Mouse (Mus musculus) cerebellum, adult 18-20 months (tissue): Measurements from ENCODE around the gene Bcl2l11.
"Not testable (repeated sequence)": the region's sequence is repeated elsewhere in the genome, so short reads cannot be mapped to it uniquely, and the experiment has no call there.

ENCODE experiments used
- DNase-seq, 2 experiments: peaks; one replicate each; pipeline ENCODE4 v3.0.0; 2021

Gene Bcl2l11

DNA sequence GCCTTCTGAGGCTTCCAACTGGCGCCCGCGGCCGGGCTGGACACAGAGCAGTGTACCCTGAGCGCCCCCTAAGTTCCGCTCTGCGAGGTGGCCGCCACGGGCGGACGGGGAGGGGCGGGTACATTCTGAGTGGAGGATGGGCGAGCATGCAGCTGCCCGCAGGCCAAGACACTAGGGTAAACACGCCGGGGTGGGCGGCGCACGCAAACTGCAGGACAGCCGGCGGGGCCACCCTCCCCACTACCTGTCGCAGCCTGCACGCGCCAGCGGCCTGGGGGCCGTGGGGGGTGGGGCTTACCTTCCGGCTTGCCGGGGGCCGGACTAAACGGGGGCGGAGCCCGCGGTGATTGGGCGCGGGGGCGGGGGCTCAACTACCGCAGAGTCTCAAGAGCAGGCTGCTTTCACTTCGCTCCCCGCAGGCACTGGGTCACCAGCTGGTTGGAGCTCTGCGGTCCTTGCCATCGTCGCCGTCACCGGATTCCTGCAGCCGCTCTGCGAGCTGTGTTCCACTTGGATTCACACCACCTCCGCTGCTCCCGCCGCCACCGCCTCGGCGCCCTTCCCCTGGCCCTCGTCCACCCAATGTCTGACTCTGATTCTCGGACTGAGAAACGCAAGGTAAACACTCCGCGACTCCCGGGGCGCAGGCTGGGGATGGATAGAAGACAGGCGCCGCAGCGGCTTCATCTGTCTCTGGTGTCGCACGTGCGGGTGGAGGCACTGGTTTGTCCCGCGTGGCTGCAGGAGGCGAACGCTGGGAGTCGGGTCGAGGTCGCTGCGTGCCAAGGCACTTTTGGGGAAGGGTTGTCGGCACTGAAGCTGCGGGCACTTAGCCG is at the start of gene Bcl2l11:
TSS of gene Bcl2l11 (plus strand) at position 404 of the 836 bp plus-strand sequence.
- DNase-seq: peak; percentile 82 to 85

DNA sequence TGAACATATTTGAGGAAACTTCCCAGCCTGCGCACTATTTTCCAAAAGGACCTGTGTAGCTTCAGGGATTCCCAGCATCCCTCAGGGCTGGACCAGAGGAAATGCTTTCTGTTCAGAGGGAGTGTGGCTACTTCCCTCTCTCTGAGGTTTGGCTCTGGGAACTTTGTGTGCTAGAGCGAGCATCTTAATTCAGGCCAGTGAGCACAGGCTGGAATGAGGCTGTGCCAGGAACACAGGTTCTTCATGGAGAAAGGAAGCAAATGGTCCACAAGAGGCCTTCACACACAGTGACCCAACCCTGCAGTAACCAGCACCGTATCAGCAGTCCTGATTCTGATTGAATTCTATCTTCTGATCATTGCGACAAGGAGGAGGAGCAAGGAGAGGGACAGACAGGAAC is 48.9 kb upstream of the Bcl2l11 start:
- no peak for DNase-seq

DNA sequence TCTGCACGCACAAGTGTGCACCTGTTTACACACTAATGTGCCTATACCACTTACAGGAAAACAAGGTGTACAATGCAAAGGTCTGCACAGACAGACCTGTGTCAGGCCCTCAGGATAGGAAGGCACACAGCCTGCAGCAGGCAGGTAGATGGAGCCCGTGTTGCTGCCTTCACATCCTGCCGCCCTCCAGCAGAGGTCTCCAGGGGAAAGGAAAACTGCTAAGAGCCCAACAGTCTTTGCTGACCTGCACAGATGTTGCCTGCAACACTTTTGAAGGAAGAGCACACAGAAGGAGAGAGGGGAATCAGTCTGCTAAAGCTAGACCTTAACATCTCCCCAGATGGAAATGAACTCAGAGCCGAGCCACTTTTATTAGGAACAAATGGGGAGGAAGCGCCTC is 47.0 kb upstream of the Bcl2l11 start:
- no peak for DNase-seq

DNA sequence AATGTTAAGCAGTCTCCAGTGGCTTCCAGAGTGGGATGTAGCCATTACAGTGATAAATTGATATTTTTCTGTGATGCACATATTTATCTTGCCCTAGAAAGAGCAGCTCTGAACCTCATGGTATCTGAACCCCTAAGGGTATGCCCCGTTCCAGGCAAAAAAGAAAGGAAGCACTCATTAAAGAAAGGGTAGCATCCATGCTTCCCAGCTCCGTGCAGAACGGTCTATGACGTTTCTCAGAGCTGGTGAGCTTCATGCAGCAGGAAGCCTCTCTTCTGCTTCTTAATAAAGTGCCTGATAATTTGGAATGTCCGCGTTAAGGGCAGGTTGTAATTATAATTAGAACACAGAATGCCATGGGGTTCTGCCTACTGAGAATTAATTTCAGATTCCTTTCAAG is 46.5 kb upstream of the Bcl2l11 start:
- no peak for DNase-seq

DNA sequence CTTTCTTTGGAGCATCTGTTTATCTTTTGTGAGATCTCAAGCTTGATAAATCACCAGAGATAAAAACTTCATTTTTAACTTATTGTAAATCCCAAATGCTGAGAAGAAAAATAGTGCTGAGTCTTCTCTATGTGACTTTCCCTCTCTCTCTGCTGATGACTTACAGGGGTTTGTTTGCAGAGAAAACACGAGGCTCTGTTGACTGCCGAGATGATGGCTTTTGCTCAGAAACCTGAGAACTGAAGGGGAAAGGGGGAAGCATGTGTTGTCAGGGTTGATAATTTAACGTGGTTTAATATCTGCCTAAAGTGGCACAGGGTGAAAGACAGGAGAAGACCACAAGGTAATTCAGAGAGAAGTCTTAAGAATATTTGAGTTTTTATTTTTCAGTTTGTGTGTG is 42.0 kb upstream of the Bcl2l11 start:
- no peak for DNase-seq

DNA sequence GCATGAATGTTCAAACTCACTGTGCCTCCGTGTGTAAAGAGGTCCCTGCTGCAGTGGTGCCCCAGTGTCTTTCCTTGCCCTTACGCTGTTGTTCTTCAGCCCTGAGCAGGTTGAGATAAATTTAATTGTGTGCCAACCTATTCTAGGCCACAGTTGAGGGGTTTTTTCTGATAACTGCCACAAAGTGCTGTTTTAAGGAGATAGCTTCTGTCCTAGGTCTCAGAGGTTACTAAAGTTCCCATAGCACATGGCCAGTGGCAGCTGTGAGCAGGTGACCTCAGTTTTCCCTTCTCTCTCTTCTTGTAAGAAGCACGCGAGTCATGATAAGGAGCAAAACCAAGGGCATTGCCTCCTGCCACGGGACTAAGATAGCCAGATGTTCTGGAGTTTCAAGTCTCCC is 41.2 kb upstream of the Bcl2l11 start:
- no peak for DNase-seq

DNA sequence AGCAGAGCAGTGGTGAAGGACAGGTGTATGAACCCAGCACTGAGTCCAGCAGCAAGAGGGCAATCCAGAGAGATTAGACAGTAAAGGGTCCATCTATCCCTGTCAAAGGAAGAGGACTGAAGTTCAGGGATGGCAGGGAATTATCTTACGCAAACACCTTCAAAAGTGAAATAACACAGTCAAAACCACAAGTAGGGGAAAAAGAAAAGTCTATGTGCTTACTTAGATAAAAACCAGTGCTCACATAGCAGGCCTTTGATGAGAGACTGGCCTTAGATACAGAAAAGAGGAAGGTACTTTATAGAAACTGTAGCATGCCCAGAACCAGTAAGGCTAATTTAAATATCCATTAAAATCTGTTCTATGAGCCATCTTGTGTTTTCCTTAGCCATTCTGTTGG is 40.4 kb upstream of the Bcl2l11 start:
- no peak for DNase-seq

DNA sequence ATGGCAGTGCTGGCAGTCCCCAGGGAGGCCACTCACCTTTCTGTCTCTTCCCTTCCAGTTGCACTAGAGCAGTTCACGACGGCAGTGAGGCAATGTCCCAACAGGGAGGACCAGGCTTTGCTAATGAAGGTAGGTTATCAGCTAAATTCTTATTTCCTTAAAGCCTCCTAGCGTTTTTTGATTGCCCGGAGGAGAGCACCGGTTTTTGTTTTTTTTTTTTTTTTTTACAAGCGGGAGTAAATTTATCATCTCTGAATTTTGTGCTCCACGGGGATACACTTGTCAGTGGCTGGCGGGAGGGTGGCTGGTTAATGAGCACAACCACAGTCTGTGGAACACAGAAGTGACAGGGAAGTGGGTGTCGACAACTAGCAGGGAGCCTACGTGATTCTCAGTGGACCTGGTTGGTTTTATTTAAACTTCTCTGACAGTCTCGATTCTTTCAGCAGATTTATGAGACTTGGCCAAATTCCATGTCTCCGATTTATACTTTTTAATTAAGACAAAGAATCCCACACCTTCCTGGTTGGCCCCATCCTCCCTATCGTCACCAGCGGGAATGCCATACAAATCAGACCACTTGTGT is 39.4 kb upstream of the Bcl2l11 start:
- DNase-seq: no peak

DNA sequence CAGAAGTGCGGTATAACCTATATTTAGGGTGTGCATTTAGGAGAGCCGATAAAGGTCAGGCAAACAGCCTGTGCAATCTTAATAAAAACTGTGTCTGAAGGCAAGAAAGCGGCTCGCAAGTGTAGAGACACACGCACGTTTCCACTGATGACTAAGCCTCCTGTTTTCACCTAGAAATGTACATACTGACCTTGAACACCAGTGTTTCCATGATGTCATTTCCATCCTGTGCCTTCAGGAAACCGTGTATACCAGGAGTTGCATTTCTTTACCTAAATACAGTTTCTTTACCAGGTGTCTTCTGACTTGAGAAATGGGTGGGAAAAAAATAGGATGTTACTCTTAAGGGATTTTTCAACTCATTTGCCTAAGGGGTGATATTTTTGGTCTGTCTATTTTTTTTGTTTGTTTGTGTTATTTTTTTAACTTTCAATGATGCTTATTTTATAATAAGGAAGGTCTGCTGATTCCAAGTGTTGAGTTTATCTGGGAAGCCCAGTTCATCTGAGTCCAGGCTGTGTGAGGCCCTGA is 38.8 kb upstream of the Bcl2l11 start:
- DNase-seq: no peak

DNA sequence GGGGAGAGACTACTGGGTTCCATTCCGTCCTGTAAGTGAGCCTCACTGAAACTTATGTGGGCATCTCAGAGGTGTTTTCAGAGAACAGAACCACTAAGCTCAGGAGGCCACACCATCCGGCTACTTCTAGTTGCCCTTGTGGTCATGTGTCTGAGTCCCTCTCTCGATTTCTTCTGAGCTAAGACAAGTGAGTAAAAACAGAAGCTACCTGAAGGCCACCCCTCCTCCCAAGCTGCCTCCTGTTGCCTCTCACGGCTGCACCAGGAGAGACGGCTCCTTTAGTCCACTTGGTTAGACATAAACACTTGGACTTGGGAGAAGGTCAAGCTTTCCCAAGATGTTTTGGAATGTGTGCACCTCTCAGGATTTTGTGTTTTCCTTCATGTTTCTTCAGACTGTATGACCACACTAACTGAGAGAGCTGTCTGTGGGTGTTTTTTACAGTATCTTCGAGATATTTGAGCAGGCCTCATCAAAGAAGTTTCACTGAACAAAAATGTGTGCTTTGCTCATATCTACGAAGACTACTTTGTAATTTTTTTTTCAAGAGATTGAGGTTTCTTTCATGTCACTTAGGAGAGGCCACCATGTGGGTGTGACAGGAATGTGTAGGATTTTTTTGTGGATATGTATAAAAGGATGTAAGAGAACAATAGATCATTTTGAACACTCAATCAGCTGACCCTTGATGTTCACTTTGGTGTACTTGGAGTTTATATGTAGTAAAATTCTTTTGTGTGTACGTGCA is 37.9 kb upstream of the Bcl2l11 start:
- DNase-seq: no peak

DNA sequence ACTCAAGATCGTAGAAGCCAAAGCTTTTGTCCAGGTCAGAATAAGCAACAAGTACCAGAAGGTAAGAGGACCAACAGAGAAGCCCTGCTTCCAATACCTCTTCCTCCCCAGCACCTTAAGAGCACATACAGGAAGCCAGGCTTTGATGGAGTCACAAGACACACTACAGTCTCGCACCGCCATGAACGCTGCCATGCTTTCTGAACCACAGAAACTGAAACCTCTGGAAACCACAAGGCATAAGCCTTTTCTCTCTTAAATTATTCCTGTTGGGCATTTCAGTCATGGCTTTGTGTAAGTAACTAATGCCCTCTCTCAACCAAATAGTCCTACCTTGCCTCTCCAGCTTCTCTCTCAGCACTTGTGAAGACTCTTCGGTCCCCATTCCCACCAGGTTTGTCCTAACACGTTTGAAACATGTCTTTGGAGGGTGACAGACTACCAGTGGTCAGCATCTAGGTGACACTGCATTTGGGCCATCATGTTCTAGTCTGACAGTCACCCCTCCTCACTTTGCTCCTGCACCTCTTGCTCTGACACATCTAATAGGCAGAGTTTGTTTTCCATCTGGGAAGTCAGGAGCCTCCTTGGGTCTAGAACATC is 35.5 kb upstream of the Bcl2l11 start:
- no peak for DNase-seq

DNA sequence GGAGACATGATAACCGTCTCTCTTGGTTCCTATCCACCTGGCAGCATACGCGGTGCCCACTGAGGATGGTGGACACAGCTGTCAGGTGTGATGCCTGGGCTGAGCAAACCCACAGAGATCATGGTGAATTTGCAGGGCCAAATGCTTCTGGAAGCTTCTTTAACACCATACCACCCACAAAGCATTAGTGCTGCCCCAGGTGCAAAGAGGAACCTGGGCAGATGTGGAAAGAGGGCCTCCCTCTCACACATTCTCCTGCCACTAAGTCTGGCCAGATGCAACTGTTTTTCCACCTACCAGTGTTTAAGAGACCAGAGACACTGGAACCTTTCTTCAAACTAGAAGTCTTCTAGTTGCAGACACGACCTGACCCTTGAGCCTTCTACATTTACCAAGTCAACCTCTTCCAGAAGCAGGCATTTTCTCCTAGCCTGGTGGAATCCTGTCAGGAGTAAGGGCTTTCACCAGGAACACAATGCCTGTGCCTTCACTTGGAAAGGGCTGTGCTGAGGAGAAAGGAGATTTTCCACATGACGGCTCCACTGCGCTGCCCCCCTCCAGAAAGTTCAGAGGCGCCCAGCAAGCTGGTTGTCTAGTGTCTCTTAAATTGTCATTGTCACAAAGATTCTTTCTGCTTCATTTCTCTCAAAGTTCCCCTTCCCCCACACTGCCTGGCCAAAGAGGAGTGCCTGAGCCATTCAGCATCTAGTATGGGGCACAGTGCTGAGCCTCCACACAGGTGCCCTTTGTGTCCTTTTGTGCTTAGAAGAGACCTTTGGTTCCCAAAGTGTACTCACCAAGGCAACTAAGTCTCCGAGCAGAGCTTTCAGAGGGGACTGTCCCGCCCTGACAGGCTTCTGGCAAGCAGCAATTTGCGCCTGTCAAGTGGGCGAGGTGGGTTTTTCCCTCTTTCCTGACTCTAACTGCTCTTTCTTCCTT is 34.1 kb upstream of the Bcl2l11 start:
- DNase-seq: no peak

DNA sequence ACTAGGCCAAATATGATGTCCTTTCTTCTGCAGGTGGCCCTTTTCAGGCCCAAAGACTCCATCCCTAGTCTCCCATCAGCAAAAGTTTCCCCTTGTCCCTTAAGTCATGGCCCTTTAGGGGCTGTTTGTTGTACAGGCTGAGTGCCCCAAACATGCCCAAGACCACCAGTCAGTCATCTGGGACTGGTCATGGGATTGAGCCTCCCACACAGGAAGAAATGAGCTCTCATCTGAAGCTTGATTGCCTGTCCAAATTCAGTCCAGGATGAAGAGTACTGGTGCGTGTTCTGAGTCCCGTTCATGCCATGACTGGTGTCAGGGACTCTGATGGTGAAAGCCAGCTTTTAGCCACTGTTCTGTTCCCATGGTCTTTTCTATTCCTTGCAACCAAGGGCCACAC is 33.4 kb upstream of the Bcl2l11 start:
- no peak for DNase-seq

DNA sequence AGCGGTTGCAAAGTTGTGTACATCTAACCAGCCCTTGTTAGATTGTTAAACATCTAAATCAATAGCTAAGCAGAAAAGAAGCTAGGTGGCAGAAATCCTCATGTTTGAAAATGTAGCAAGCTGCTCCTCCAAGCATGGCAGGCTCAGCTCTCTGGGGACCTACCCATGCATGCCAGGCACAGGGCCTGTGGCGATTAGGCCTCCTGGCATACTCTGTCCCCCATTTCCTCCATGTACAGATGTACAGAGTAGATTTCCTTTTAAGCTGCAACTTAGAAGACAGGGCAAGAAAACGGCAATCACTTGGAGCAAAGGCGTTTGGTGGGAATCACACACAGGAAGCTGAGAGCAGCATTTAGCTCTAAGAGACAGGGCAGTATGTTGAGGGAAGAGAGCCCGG is 31.6 kb upstream of the Bcl2l11 start:
- no peak for DNase-seq

DNA sequence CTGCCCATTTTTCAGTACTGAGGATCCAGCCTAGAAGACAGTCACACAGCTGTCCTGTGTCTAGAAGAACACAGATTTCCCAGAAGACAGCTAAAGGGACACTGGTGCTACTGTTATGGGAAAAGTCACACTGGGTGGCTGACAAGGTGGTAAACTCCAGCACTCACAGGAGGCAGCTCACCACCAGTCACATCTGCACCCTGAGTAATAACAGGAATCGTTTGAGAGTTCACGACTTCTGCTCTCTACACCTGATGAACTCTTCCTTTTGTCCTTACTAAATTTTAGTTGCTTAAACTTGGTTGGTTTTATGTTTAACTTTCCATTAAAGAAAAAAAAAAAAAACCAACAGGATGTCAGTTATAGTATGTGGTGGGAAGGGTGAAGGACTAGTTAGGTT is 31.2 kb upstream of the Bcl2l11 start:
- DNase-seq: no peak

DNA sequence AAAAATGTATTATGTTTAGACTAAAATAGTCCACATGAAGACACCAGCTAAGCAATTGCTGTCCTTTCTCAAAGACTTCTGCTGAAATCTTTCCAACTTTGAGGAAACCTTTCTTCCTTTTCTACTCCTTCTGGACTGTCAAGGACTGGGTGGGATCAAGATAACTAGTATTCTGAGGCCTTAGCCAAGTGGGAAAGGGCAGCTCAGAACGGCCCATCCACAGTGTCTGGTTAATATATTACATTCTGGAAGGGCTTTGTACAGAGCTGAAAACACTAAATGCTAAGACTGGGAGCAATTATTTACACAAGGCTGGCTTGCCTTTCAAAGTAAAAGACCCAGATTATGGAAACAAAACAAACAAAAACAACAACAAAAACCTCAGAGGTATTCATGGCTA is 30.6 kb upstream of the Bcl2l11 start:
- DNase-seq: no peak

DNA sequence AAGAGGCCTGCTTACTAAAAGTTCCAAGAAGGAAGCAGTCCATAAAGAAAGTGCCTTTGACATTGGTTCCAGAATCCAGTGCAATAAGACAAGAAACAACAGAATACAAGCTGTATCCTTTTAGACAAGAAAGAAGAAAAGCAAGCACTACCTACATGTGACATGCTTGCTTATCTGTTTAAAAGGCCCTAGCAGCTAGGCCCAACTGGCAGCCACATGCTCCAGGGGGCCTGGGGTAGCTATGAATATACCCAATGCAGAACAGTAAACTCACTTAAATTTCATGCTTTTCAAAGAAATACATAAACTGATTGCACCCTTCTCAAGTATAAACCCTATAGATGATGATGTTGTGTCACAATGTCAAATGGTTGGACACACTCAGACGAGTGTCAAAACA is 29.8 kb upstream of the Bcl2l11 start:
- DNase-seq: no peak

DNA sequence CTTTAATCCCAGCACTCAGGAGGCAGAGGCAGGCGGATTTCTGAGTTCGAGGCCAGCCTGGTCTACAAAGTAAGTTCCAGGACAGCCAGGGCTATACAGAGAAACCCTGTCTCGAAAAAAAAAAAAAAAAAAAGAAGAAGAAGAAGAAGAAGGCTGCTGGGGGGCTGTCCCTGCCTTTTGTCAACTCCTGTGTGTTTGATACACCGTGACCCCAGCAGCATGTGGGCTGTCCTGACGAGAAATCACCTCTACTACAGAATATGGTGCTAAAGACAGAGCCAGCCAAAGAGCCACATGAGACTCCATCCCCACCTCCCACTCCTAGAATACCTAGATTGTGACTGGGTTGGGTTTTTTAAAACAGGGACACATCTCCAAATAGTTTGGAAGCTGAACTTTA is 27.7 kb upstream of the Bcl2l11 start:
- DNase-seq: not testable (repeated sequence)

DNA sequence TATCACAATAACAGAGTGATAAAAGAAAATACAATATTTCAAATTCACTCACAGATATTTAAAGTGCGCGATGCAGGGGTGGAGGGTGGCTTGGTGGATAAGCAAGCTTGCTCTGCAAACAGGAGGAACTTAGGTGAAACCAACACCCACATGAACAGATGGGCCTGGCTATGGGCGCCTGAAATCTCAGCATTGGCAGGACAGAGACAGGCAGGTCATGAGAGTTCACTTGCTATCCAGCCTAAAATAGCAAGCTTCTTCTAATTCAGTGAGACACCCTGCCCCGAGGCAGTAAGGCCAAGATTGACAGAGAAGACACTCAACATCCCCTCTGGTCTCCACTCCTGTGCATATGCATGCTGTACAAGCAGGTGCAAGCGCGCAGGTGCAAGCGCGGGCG is 23.8 kb upstream of the Bcl2l11 start:
- DNase-seq: no peak

DNA sequence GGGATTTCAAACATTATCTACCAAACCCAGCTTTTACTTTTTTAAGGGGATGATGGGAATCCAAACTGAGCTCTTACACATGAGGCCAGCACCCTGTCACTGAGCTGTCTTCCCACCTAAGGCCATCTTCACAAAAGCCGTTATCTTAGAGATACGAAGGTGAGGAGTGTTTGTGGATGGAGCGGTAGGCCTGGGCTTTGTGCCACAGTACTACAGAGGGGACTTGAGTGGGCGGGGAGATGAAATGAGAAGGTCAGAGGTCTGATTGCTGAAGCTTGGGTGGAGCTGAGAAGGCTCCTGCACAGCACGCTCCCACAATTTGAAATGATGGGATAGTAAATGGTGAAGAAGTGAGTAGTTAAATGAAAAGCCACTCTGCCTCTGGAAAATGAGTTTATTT is 21.0 kb upstream of the Bcl2l11 start:
- DNase-seq: no peak

DNA sequence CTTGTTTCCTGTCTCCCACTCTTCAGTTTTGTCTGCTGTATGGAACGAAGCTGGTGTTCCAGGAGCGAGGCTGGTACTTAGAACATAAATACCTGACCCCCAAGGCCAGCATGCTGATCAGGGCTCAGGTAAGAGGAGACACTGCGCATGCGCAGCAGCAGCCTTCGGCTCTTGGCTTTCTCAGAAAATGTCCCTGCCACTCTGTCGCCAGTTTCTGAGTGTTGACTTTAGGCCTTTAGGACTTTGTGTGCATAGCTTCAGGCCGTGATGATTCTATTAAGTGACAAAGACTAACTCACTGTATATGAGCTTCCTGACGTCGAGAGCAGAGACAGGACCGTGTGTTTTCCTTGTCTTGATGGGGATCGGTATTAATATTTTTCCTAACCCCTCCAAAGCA is 20.2 kb upstream of the Bcl2l11 start:
- no peak for DNase-seq

DNA sequence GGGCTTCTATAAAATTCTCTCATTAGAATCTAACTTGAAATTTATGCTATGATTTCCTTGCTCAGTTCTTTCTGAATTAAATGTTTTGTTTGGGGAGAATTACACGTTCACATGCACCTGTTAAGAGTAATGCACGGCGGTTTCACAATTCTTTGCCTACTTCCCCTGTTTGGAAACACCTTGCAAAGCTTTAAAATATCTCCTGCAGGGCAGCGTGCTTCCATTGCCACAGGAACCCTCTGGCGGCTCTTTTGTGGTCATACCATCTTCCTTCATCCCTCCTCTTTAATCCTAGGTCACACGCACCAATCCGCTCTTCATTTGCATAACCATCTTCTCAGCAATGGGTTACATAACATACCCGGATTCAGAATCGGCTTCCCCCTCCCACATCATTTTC is 14.3 kb upstream of the Bcl2l11 start:
- DNase-seq: no peak
